Mouse (Mus musculus): Measurements from ENCODE around the gene Slc35e2.

The Slc35e2 gene

DNA sequence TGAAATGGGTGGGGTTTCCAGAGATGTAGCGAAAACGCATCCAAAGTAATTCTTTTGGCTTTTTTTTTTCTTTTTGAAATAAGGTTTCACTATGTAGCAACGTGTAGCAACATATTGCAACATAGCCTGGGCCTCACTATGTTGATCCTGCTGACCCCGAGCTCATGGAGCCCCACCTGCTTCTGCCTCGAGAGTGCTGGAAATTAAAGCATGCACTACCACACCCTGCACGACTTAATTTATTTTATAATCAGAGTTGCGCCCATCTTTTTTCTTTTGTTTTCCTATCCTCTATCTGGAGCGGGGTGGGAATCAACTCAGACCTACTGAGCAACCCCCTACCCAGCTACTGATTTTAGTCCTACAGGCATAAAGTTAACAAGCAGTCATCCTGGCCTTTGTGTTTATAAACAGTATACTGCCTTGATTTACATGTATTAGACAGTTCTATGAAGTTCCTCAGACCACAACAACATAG is 68.4 kb downstream of the Slc35e2 start:
- no peak for DNase-seq (ENCODE audit: low read depth, low spot score)

DNA sequence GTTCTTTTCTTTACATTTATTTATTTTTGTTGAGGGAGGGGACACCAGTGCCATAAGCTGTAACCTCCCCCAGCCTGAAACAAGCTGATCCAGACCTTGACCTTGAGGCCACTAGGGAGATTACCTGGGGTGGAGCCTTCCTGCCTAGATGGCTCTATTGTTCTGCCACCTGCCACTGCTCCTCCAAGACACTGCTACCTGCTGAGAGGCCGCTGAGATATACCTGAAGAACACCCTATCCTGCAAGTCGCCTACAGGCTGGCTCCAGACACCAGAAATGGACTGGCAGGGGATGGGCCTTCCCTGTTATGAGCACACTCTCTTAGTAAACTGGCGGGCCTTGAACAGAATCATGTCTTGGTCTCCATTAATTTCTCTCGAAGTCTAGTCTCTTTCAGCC is 69.0 kb downstream of the Slc35e2 start:
- DNase-seq (ENCODE audit: low read depth, low spot score), result peak; percentile 93

- DNase-seq (ENCODE audit: low read depth, low spot score), result no peak
Measured at GRCm38 (mm10) chr4:155672082-155672481, 70.9 kb downstream of the Slc35e2 start.
